Mouse (Mus musculus) midbrain, embryonic 12.5 days (tissue): ENCODE measurements around the gene Aqp9. TPM values are rescaled to one million over a fixed set of nuclear protein-coding genes. Genes with fewer than 3 reads are reported as not detected.
"Not testable (repeated sequence)": the region's sequence is repeated elsewhere in the genome, so short reads cannot be mapped to it uniquely, and the experiment has no call there.

Experiments
- ATAC-seq: fragments of 200-750 bp; cut with Nextera tagmentation; 2 replicates; pipeline ENCODE4 v1.8.0; 2017; ENCODE audit warnings: low read depth, moderate TSS enrichment, moderate library complexity; ENCODE audit not compliant: low FRiP score
- H3K27ac ChIP-seq: fragments of 300-500 bp; sonication (generic); replicated peaks from 2 replicates; pipeline ENCODE4 v1.5.1; 2016; ENCODE audit warnings: mild to moderate bottlenecking
- H3K27me3 ChIP-seq: fragments of 300-500 bp; sonication (generic); 2 replicates; pipeline ENCODE4 v1.6.1; 2016; ENCODE audit warnings: mild to moderate bottlenecking
- H3K36me3 ChIP-seq: fragments of 300-500 bp; sonication (generic); 2 replicates; pipeline ENCODE4 v1.6.1; 2016
- H3K4me1 ChIP-seq: fragments of 300-500 bp; sonication (generic); 2 replicates; pipeline ENCODE4 v1.6.1; 2016
- H3K4me2 ChIP-seq: fragments of 300-500 bp; sonication (generic); replicated peaks from 2 replicates; pipeline ENCODE4 v1.6.1; 2016; ENCODE audit warnings: mild to moderate bottlenecking, moderate library complexity
- H3K4me3 ChIP-seq: fragments of 300-500 bp; sonication (generic); 2 replicates; pipeline ENCODE4 v1.5.1; 2016; ENCODE audit warnings: mild to moderate bottlenecking
- H3K9ac ChIP-seq: fragments of 300-500 bp; sonication (generic); replicated peaks from 2 replicates; pipeline ENCODE4 v1.6.1; 2016; ENCODE audit warnings: mild to moderate bottlenecking, moderate library complexity
- H3K9me3 ChIP-seq: fragments of 300-500 bp; sonication (generic); 2 replicates; pipeline ENCODE4 v1.6.1; 2016; ENCODE audit warnings: mild to moderate bottlenecking
- WGBS: fragments of 180-500 bp; shearing (Covaris S2); methylation state at CpG from one replicate; pipeline ENCODE4 v1.1.7; 2016; 5-methylcytosine and 5-hydroxymethylcytosine counted together
- polyA plus RNA-seq: library from polyadenylated mRNA; unstranded; fragments of >200 nt; fragmentation: Nextera tagmentation; extraction: Ambion mirVana; gene quantifications from 2 replicates; pipeline ENCODE4 v1.2.1, GENCODE M21; 2016

Gene Aqp9
- polyA plus RNA-seq, 1 experiment from 2014 or later: 0.28 TPM

DNA sequence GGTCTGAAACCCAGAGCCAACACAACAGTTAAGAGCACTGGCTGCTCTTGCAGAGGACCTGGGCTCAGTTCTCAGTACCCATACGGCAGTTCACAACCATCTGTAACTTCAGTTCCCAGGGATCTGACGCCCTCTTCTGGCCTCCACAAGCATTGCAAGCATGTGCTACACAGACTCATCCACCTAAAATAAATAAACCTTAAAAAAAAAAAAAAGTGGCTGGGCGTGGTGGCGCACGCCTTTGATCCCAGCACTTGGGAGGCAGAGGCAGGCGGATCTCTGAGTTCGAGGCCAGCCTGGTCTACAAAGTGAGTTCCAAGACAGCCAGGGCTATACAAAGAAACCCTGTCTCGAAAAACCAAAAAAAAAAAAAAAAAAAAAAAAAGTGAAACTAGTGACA is 45.4 kb downstream of the Aqp9 start:
- H3K4me3 ChIP-seq, H3K9me3 ChIP-seq, H3K9ac ChIP-seq, H3K36me3 ChIP-seq, H3K4me1 ChIP-seq, H3K4me2 ChIP-seq, ATAC-seq, H3K27me3 ChIP-seq, H3K27ac ChIP-seq: not testable (repeated sequence)
- WGBS: 78% methylated on average over 8 of the region's 8 CpGs

DNA sequence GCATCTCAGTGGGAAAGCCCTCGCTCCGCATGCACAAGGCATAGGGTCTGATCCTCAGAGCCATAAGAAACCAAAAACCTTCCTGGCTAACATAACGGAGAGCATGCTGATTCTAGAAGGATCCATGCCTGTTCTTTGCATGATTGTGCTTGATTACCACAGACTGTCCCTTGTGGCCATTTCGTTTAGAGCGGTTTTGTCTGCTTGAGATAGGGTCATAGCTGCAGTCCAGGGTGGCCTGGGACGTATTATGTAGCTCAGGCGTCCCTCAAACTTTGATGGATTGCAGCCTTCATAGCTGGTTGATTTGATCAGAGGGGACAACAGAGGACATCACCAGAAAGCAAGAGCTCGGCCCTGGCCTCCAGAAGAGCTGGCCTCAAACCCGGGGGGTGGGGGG is 47.6 kb downstream of the Aqp9 start:
- H3K9ac ChIP-seq: no peak overlapping the region
- no peak for ATAC-seq
- H3K27ac ChIP-seq: no peak overlapping the region
- H3K4me2 ChIP-seq: no peak overlapping the region
- 84% methylated on average over 9 of the region's 9 CpGs for WGBS
- H3K36me3 ChIP-seq: no peaks in the 10 kb centered on the region
- no peaks in the 10 kb centered on the region for H3K9me3 ChIP-seq
- H3K4me1 ChIP-seq: no peaks in the 10 kb centered on the region
- no peaks in the 10 kb centered on the region for H3K27me3 ChIP-seq
- no peak overlapping the region for H3K4me3 ChIP-seq

DNA sequence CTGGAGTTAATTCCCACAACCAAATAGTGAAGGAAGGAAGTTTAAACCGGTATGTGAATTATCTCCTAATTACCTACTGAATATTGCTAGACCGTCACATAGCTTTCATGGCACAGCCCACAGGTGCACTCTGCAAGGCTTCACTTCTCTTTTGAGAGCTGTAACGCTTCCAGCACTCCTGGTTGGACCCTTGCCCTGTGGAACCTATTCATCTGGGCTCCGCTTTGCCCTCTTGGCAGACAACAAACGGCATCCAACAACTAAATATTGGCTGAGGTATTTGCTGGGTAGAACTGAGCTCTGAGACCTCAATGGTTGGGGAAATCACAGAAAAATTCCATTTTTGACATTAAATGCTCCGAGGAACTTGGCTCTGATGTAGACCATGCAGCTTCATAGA is 55.3 kb downstream of the Aqp9 start:
- no peak overlapping the region for H3K27ac ChIP-seq
- H3K9me3 ChIP-seq: no peaks in the 10 kb centered on the region
- no peak overlapping the region for H3K4me3 ChIP-seq
- no peak overlapping the region for H3K9ac ChIP-seq
- no peaks in the 10 kb centered on the region for H3K27me3 ChIP-seq
- H3K36me3 ChIP-seq: no peaks in the 10 kb centered on the region
- ATAC-seq: no peak
- no peaks in the 10 kb centered on the region for H3K4me1 ChIP-seq
- H3K4me2 ChIP-seq: no peak overlapping the region
- WGBS: 88% methylated on average over 6 of the region's 6 CpGs

DNA sequence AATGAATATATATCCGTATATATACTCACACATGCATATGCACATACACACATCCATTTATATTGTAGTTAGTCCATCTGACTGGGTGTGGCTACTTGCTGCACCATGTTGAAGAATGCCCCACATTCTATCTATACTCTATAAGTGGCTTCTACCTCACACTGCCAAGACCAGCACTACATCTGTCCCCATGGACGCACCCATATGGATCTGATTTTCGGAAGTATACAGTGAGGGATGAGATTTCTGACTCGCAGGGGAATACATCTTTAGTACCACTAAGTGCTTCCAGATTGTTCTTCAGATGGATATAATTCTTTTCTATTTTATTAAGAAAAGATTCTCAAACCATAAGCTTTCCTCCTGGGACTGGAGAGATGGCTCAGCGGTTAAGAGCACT is 65.0 kb downstream of the Aqp9 start:
- Histone ChIP-seq H3K36me3 (no peaks in the 10 kb centered on the region), H3K9ac (no peak overlapping the region), H3K9me3 (no peaks in the 10 kb centered on the region), H3K27ac (no peak overlapping the region), H3K4me1 (no peaks in the 10 kb centered on the region), H3K4me3 (no peak overlapping the region), H3K4me2 (no peak overlapping the region), H3K27me3 (no peaks in the 10 kb centered on the region)
- no peak for ATAC-seq
- WGBS: 85% methylated on average over 5 of the region's 5 CpGs

DNA sequence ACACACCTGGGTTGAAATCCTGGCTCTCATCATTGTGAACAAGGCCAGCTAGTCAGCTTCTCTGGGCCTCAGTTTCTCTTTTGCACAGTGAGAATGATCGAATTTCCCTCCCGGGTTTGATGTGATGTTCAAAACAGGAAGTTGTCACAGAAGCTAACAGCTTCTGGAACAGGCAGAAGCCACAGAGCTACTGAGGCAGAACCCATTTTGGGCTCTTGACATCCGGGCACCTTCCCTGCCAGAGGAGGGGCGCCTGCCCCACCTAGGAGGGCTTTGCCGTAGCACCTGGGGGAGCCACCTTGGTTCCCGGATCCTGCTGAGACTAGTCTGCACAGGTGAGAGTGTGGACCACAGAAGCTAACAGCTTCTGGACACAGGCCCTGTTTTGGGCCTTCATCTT is 74.4 kb downstream of the Aqp9 start:
- 92% methylated on average over 6 of the region's 6 CpGs for WGBS
- H3K4me2 ChIP-seq: no peak overlapping the region
- no peak overlapping the region for H3K27ac ChIP-seq
- no peak overlapping the region for H3K9ac ChIP-seq
- no peak overlapping the region for H3K4me3 ChIP-seq
- no peak for ATAC-seq
- no peaks in the 10 kb centered on the region for H3K36me3 ChIP-seq
- no peaks in the 10 kb centered on the region for H3K9me3 ChIP-seq
- H3K4me1 ChIP-seq: no peaks in the 10 kb centered on the region
- no peaks in the 10 kb centered on the region for H3K27me3 ChIP-seq

DNA sequence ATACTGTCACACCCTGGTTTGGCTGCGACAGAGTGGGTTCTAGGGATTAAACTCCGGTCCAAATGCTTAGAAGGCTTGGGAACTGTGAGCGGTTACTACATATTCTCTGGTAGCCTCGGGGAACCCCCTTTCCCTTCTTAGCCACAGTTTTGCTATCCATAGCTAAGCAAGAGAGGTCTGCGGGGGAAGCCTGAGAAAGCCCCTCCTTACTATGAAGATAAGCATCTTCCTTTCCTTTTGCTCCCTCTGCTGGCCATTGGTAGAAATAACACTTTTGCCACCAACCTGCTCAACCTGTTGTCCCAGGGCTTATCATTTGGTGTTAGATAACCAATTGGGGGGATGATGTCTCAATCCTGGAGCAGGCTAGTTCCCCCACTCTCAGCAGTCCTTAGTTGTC is 76.4 kb downstream of the Aqp9 start:
- H3K4me1 ChIP-seq: no peaks in the 10 kb centered on the region
- H3K27me3 ChIP-seq: no peaks in the 10 kb centered on the region
- H3K4me3 ChIP-seq: no peak overlapping the region
- no peak for ATAC-seq
- no peak overlapping the region for H3K4me2 ChIP-seq
- no peak overlapping the region for H3K9ac ChIP-seq
- WGBS: 64% methylated on average over 5 of the region's 5 CpGs
- no peaks in the 10 kb centered on the region for H3K36me3 ChIP-seq
- no peak overlapping the region for H3K27ac ChIP-seq
- no peaks in the 10 kb centered on the region for H3K9me3 ChIP-seq

DNA sequence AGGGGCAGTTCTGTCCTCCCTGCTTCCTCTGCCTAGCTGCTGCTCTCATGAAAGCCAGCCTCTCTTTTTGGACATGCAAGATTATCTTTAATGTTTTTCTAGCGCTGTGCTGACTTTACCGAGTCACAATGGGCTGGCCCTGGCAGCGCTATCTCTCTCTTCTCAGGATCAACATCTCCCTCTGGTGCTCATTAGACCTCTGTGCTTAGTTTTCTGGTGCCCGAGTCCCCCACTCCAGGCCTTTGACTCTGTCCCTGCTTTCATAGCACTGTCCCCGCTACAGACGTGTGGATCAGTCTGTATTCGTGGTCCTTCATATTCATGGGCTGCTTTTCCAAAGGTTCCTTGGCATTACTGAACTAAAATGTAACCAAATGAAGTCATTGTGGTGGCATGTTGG is 89.3 kb downstream of the Aqp9 start:
- Histone ChIP-seq H3K9me3 (no peaks in the 10 kb centered on the region), H3K36me3 (no peaks in the 10 kb centered on the region)
- WGBS: 73% methylated on average over 7 of the region's 7 CpGs

DNA sequence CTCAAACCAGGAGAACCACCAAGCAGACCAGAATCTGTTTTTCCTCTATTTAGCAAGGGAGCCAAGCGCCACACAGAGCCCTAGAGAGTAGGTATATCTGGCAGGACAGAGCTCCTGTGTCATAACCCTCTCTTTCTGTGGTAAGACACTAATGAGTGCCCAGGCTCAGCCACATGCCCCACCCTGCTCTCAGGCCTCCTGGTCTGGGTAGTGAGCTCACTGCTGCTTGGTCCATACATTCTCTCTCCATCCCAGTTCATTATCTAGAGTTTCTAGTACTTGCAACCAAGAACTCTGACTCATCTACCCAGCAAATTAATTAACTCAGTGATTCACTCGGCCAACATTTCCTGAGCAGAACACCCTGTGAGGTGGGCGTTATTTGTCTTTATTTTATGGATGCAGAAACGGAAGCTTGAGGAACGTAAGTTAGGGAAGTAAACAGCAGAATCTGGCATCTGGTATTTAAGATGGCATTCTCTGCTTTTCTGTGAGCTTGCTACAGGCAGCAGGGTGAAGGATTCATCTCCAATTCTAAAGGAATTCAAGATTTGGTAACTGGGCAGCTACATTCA is 91.1 kb downstream of the Aqp9 start:
- Histone ChIP-seq H3K36me3 (no peaks in the 10 kb centered on the region), H3K9me3 (no peaks in the 10 kb centered on the region), H3K9ac (no peak overlapping the region), H3K4me2 (no peak overlapping the region), H3K4me3 (no peak overlapping the region), H3K27ac (no peak overlapping the region), H3K27me3 (no peaks in the 10 kb centered on the region), H3K4me1 (no peaks in the 10 kb centered on the region)
- 91% methylated on average over 5 of the region's 5 CpGs for WGBS
- ATAC-seq: no peak

More for the DNA sequence above, 89.3 kb downstream of the Aqp9 start:
- ATAC-seq: no peak
- H3K4me3 ChIP-seq: no peak overlapping the region
- H3K4me2 ChIP-seq: no peak overlapping the region
- no peak overlapping the region for H3K9ac ChIP-seq
- no peak overlapping the region for H3K27ac ChIP-seq
- no peaks in the 10 kb centered on the region for H3K27me3 ChIP-seq
- no peaks in the 10 kb centered on the region for H3K4me1 ChIP-seq

DNA sequence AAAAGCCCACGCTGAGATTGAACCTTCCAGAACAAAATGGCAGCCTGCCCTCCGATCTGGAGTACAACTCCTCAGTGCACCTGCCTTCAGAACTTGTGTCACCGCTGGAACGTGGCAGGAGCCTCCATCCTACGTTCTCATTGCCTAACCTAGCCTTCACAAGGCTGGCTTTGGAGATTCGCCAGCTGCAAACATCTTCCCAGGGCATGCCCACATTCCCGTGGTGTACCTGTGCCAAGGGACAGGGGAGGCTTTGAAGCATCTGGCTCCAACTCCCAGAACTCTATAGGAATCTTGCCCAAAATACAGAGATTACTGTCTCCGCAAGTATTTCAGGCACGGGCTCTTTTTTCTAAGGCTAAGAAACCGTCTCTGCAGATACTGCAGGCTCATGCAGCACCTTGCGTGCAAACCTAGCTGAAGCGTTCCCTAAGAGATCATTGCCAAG is 92.3 kb downstream of the Aqp9 start:
- Histone ChIP-seq H3K27ac (no peak overlapping the region), H3K4me3 (no peak overlapping the region), H3K36me3 (no peaks in the 10 kb centered on the region), H3K9me3 (no peaks in the 10 kb centered on the region), H3K4me1 (no peaks in the 10 kb centered on the region), H3K27me3 (no peaks in the 10 kb centered on the region), H3K4me2 (no peak overlapping the region), H3K9ac (no peak overlapping the region)
- WGBS: 87% methylated on average over 12 of the region's 12 CpGs
- no peak for ATAC-seq

DNA sequence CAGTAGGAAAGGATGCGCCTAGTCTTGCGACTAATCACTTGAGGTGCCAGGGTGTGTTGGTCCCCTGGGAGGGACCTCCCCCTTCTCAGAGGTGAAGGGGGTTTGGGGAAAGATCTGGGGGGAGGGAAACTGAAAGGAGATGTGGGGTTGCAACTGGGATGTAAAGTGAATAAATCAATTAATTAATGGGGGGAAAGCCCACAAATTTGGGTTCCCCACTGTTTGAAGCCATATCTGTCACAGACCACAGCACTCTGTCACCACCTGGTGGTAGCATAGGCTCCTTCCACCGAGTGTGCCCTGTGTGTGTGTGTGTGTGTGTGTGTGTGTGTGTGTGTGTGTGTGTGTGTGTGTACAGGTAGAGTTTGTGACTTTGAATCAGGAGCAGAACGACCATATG is 94.7 kb downstream of the Aqp9 start:
- Histone ChIP-seq H3K27ac (no peak overlapping the region), H3K9ac (no peak overlapping the region), H3K4me1 (no peaks in the 10 kb centered on the region), H3K4me3 (no peak overlapping the region), H3K27me3 (no peaks in the 10 kb centered on the region), H3K9me3 (no peaks in the 10 kb centered on the region), H3K4me2 (no peak overlapping the region), H3K36me3 (no peaks in the 10 kb centered on the region)
- 53% methylated on average over 4 of the region's 4 CpGs for WGBS
- no peak for ATAC-seq

DNA sequence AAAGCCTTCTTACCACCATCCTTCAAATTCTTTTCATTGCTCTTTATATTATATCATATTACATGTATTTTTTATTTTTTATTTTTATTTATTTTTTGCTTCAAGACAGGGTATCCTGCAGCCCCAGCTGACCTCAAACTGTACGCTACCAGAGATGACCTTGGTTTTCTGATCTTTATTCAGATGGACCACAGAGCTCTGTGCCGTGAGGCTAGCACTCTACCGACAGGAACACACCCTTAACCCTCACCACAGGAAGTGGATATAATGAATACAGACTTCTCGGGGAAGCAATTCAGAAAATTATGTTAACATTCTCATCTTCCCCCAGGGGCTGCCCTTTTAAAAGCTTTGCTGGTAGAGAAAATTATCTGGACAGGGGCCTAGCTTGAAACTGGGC is 95.4 kb downstream of the Aqp9 start:
- 54% methylated on average over 4 of the region's 4 CpGs for WGBS
- Histone ChIP-seq H3K9ac (no peak overlapping the region), H3K4me3 (no peak overlapping the region), H3K4me1 (no peaks in the 10 kb centered on the region), H3K4me2 (no peak overlapping the region), H3K36me3 (no peaks in the 10 kb centered on the region), H3K27ac (no peak overlapping the region), H3K9me3 (no peaks in the 10 kb centered on the region), H3K27me3 (no peaks in the 10 kb centered on the region)
- no peak for ATAC-seq

DNA sequence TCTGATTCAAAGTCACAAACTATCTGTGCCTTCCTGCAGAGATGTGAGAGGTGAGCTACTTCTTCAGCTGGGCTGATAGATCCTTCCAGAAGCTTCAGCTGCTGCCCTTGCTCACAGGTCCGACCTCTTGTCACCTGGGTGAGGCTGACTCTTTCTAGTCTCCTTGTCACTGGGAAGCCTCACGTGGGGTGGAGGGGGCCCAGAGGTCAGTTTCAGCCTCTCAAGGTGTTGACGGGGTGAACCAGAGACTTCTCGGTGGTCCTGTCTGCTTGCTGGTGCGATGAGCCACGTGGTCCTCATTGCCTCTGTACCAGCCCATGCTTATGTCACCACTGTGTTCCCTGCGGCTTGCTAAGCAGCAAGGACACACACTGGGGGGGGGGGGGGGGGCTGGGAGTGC is 96.0 kb downstream of the Aqp9 start:
- Histone ChIP-seq H3K4me2 (no peak overlapping the region), H3K4me1 (no peaks in the 10 kb centered on the region), H3K9ac (no peak overlapping the region), H3K36me3 (no peaks in the 10 kb centered on the region), H3K4me3 (no peak overlapping the region), H3K9me3 (no peaks in the 10 kb centered on the region), H3K27ac (no peak overlapping the region), H3K27me3 (no peaks in the 10 kb centered on the region)
- WGBS: 81% methylated on average over 7 of the region's 7 CpGs
- ATAC-seq: no peak

DNA sequence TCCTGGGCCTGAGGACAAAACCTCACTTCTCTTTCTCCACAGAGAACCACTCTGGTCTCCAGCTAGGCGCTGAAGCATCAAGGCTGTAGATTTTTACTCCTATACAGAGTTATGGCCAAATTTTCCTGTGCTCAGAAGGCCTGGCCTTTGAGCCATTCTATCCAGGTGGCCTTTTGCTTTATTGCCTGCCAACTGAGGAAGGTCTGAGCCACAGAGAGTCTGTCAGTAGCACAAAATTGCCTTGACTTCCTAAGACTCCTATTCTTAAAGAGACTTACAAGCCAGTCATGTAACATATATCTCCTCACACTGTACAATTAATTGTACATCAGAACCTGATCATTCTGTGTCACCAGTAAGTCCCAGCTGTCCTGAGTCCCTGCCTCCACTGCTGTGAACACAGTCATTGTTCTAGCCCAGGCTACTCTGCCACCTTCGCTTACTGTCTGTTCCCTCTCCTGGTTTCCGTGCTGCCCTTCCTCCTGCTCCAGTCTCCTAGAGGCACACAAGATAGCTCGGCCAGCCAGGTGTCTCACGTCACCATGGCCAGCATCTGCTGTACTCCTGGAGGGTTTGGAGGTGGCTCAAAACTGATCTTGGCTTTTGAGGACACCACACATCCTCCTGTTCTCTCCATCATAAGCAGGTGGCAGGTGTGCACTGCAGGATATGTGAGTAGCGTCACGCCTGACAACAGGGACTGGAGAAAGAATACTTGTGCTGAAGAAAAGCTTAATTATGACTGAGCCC is 96.7 kb downstream of the Aqp9 start:
- Histone ChIP-seq H3K27ac (no peak overlapping the region), H3K4me1 (no peaks in the 10 kb centered on the region), H3K4me3 (no peak overlapping the region), H3K4me2 (no peak overlapping the region), H3K36me3 (no peaks in the 10 kb centered on the region), H3K9me3 (no peaks in the 10 kb centered on the region), H3K27me3 (no peaks in the 10 kb centered on the region), H3K9ac (no peak overlapping the region)
- 86% methylated on average over 7 of the region's 7 CpGs for WGBS
- no peak for ATAC-seq
